Mouse (Mus musculus) cerebellum, postnatal 14 days (tissue): ENCODE measurements at regions not wholly inside any gene's neighbourhood (a gene's known extent, or its start where the extent isn't known, plus 50 kb on each side); places are given as distances from the start of the nearest gene placed in this dataset.

Experiments used
- DNase-seq, 2 experiments: peaks; one replicate each; pipeline ENCODE4 v3.0.0; 2021; ENCODE audit warnings: mixed read lengths in 2 of 2

DNA sequence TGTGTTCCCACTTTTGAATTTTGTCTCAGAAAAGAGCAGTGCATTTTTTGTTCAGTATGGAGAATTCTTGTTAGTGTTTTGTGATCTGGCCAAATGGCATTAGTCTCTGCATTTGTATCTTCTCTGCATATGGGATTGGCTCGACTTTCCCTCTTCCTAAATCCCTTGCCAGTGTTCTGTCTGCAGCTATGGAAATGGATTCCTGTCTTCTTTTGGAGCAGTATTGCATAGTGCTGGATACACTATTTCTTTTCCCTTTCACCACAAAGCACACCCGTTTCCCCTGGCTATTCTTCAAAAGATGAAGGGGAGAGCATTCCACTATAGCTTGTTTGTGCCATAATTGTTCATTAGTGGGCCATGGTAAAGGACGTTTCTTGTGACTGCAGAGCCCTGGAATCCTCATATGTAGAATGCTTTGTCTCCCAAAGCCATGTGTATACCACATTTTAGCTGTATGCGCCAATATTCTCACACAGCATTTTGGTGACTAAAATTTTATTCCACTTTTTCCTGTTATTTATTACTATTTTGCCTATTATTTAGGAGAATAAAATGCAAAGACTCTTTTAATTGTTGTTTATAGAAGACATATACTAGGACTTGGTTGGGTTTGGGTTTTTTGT lies 197.8 kb downstream of the Hs3st1 start:
- no peak for DNase-seq

DNA sequence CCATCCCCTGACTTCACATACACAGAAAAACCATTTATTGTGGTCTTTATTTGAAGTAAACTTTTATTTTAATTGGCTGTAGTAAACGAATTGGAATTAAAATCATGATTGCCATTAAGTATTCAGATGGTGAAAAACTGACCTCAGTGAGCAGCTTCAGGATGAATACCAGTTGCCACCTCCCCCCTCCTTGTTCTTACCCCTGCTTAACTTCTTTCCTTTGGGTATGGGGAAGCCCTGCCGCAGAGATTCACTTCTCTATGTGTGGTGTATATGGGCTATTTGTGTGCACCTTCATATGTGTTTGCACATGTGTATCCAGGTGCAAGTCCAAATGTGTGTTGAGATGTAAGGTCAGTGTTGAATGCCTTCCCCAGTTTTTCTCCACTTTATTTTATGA lies 218.2 kb downstream of the Hs3st1 start:
- DNase-seq = no peak

DNA sequence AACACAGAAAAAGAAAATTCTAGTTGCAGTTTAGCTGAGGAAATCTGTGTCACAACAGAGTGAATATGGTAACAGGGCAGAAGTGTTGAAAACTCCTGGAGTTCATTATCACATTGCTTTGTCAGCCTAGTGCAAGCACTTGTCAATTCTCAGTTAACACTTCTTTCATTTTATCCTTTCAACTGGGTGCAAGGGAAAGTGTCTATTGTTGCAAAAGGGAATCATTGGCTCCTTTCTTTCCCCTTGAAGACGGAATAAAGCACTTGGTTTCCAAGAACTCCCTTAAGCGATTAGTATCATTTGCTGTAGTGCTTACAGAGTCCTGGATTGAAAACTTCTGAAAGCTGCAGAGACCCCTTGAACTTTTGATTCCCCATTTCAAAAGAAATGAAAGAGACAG lies 218.9 kb downstream of the Hs3st1 start:
- no peak for DNase-seq

DNA sequence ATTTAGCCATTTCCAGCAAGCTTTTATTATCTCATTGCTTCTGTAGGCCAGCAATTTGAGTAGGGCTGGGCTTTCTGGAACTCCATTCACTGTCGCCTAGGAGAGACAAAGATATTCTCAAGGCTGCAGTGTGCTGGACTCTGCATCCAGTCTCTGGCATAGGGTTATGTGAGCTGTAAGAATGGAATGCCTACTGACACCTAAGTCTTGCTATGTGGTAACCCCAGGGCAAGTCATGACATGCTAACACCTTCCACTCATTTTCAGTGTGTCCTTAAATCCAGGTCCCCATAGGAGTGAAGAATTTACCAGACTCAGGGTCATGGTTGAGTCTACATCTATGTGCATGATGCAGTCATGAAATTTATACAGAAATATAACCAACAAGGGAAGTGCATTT lies 245.0 kb downstream of the Hs3st1 start:
- DNase-seq = no peak

DNA sequence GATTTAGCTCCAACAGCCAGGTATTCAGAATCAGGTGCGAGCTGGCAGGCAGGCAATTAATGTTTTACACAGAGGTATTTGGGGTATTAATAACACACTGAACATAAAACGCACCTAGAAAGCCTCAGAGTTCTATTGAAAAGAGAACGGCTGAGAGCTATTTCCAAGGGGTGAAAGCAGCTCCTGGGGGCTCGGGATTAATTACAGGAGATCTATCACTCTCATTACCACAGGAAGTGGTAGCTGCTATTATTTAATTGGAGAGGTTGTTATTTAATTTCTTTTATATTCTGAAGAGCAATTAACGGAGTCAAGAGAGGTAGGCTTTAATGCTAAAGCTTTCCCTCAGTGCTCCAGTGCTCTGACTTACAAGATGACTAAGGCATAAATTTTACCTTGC lies 272.5 kb downstream of the Hs3st1 start:
- DNase-seq = no peak

DNA sequence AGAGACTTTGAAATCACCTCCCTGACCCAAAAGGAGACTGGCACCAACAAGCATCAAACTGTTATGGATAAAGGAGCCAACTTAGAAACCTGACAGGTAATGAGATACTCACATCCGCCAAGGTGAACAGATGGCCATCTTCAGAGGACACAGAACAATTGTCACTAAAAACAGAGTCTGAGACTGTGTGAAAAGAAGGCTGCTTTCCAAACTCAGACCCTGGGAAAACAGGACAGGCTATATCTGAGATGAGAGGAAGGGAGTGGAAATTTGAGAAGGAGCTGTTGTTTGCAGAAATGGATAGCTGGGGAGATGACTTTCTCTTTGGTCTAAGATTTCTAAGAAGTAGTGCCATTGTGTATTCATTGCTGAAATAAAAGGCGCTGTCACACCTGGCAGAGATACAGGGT lies 297.2 kb downstream of the Hs3st1 start:
- DNase-seq = peak; percentile 66 to 86

DNA sequence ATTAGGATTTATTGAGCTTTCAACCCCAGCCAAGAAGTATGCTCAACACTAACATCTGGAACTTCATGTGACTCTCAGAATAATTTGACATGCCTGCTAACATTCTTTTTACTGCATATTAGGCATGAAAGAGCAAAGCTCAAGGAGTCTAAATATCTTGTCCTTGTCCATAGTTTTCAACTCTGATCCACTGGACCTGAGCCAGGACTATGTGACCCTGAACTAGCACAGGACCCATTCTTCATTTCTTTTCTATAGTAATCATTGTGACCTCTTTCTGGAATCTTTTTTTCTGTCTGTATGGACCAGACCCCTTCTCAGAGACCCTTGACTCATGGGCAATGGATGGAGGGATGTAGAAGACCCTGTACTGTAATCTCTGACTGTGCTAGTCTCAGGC lies 301.6 kb downstream of the Hs3st1 start:
- DNase-seq = no peak

DNA sequence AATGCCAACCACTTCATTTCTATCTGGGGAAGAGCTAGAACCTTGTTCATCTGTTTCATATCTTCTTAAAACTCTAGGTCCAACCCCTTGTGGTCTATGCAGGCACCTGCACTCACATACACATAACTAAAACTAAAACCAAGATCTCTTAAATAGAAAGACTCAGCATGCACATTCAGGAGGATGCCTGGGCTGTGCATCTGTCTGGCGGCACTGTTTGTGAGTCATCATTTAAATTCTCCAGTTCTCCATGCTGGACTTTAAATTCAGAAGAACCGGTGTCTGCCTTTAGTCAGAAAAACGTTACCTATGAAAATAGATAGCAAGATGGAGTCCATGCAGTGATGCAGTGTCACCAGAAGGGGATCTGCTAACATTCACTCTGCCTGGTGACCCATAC lies 314.5 kb downstream of the Hs3st1 start:
- DNase-seq = no peak

DNA sequence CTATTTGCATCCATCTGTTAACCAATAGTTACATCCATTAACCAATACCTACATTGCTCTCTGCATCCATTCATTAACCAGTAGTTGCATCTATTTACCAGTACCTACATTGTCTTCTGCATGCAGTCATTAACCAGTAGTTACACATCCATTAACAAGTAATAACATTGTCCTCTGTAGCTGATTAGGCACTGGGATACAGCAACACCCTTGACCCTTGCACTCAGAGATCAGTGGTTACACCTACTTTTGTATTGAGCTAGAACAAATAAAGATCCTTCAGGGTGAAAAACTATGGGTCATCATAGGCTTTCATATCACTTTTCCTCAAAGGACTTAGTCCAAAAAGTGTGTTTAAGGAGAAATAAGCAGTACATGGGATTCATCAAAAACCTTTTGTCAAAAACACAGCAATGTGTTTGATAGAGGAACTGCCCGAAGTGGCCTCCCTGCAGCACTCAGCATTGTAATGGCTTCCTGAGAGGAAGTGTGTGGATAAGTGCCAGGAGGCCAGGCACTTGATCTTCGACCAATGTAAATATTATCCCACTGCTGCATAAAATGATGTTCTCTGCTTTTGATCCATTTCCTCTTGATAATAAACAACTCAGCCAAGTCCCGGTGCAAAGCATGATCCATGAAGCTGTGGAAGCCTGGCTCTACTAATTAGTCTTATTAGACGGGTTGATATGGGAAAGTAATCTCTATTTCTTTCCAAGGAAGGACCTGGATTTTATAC lies 317.6 kb downstream of the Hs3st1 start:
- no peak for DNase-seq

DNA sequence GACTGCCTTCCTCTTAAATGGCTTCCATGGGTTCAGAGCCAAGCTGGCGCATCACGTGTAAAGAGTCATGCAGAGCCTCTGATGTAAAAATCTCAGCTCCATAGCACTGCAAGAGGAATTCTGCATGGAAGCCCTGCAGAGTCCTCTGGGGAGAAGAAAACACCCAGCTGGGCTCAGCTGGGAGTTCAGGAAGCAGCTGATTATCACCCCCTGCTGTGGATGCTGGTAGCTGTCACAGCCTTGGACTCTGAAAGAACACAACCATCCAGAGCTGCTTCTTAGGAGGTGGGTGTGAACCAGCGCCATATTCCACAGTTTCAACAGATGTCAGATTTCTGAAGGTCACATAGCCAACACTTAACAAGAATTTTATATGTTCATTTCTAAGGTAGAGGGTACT lies 329.2 kb downstream of the Hs3st1 start:
- DNase-seq = no peak

DNA sequence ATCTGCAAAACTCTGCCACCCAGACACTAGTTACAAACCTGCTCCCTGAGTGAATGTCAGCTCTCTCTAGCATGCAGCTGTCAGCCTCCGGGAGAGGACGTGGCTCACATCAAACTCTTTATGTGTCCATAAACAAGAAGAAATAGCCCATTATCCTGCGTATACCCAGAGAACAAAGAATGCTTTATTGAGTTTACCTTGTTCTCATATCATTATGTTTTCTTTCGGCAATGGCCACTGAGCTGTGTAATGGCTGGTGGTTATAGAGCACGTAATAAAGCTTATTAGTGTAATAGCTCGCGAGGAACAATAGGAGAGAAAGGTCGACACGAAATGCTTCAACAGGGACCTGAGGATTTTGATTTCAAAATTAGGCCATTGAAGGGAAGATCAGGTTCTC lies 331.6 kb downstream of the Hs3st1 start:
- no peak for DNase-seq

DNA sequence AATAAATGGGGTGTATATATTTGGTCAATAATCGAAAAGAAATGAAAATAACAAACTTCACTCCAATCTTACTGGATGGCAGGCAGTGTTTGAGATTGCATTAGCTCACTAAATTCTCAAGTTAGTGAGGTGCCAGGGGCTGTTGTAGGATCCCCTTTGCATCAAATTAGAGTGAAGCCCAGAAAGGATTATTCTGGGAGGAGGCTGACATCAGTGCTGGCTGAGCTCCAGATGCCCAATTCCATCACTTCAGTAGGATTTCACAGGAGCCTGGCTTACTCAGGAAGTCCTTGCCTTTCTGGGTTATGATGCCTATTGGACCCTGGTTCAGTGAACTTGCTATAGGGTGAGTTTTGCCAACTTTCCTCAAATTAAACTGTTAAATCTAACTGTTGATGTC lies 336.5 kb downstream of the Hs3st1 start:
- DNase-seq = peak; percentile 81 to 82

DNA sequence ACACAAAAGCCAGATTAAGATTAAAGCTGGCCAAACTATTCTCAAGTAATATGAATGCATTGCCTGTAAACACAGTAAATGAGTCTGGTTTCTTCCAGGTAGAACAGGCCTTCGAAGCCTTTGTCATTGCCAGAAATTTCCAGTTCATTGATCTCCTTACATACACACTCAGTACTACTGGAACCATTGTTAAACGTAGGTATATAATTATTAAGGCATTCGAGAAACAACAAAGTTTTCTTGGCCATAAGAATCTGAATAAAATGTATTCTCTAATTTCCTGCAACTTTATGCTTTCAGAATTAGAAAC lies 337.5 kb downstream of the Hs3st1 start:
- no peak for DNase-seq

DNA sequence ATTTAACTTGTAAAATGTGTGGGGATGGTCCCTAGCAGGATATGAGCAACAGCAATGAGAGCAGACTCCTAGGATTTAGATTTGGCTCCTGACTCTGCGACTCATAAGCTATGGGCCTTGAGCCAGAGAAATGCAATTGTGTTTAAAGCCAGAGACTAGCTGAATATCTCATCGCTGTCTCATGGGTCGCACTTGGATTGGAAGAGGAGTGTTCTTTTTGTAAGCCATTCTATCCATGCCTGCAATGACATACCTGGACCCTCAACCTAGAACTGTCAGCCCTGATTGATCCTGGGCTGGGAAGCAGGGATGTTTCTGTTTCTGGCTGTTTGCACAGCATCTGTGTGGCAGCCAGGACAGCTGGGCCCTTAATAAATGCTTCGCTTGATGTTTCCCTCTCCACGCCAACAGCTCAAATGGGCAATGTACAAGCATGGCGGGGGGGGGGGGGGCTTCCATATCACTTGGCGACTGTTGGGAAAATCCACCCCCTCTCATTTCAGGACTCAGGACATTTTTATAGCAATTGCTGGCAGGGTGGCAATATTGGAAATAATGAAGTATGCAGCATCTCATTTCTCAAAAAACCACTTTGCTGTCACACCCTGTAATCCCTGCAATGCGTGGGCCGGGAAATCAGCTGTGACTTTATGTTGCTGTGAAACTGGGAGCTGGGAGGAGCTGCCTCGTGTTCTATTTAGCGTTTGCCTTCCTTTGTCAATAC lies 338.0 kb downstream of the Hs3st1 start:
- DNase-seq = peak; percentile 7 to 39

DNA sequence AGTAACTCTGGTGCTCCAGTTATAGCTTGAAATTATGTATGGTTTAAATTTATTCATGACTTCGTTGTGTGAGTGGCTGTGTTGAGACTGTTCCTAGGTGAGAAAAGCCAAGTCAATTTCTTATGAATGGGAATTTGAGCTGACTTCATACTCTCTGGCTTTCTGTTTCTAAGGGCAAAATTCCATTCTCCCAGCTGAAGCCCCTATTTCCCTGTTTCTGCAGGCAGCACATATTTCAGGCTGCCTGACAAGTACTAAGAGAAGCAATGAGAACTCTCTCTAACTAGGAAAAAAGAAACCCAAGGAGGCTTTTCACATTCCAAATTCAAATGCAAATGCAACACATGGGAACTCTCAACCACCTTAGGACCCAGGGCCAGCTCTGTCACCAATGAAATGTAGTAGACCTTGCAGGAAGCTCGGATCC lies 338.7 kb downstream of the Hs3st1 start:
- no peak for DNase-seq

DNA sequence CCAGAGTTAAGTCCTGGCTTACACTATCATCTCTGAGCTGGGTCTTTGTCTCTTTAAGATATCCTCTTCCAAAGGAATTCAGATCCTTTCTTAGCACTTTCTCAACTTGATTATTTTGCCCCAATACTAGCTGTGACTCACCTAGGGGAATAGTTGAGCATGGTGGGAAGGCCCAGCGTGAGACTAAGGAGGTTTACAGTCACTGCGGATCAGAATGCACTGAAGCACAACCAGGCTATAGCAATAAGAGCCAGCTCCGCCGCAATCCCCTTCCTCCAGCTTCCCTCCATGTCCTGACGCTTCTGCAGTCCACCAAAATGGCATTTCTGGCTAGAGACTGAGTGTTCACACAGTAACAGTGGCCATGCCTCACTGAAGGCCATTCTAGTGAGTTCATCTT lies 342.5 kb downstream of the Hs3st1 start:
- no peak for DNase-seq

DNA sequence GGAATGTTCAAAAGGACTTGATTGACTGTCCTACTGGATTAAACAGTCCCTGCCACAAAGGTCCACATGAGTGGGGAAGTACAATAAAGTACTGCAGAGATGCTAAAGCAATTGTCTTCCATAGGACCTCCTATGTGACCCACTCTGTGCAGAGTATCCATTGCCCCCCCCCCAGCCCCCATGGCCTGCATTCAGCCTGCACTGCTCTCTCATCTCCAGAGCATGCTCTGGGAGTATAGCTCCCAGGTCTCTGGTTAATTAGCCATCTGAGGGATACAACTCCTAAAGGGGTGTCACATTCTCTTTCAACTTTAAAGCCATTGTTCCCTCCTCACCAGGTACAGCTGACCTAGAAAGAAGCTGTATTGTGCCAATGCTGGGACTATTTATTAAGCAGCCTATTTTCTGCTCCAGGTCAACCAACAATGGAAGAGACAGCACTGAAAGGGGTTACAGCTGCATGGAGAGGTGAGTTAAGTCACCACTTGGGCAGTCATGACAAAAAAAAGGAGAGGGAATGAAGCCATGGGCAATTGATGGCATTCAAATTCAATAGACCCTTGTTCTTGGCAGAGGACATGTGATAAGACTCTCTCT lies 364.8 kb downstream of the Hs3st1 start:
- no peak for DNase-seq

DNA sequence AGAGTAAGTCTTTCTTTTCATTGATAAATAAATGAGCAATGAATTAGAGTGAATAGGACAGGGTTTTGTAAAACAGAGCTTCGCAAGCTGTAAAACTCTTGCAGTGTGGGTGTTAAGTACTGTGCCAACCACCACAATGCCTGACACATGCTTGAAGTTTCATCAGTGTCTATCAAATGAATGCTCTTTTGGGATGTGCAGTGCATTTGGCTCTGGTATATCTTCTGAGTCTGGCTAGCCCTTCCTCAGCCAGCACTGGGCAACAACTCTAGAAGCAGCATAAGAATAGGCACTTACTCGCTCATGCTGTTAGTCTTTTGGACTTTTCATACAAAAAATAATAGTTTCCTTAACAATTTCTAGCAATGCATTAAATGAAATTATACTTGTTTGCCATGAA lies 370.9 kb downstream of the Hs3st1 start:
- DNase-seq = no peak

DNA sequence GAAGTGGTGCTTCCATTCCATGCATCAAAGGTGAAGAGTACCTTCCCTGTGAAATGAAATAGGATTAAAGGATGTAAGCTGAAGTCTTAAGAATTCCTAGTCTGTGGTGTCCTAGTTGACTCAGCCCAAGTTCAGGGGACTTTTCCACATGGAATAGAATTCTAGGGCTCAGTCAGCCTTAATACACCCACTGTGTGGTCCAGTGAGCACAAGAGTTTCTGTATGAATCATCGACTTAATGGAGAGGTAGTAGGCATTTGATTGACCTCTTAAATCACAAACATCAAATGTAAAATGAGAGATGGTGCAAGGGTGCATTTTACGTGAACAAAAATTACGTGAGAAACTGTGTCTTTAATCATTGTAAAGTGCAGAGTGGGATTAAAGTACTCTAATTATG lies 381.1 kb downstream of the Hs3st1 start:
- no peak for DNase-seq

DNA sequence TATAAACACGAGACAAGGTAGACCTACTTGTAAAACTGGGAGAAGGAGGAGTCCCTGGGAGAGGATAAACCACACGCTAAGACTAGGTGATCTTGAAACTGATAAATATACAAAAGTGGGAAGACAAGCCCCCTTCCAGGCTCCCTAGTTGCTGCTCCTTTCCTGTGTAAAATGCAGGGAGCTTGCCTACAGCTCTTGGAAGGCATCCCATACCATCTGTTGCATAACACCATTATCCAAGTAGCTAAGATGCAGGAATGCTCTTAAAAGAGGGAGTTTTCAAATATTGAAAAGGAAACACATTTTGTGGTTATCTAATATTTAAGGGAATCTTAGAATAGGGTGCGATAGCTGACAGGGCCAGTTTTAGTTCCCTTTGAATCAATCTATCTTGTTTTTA lies 406.6 kb downstream of the Hs3st1 start:
- DNase-seq = peak; percentile 51 to 53

DNA sequence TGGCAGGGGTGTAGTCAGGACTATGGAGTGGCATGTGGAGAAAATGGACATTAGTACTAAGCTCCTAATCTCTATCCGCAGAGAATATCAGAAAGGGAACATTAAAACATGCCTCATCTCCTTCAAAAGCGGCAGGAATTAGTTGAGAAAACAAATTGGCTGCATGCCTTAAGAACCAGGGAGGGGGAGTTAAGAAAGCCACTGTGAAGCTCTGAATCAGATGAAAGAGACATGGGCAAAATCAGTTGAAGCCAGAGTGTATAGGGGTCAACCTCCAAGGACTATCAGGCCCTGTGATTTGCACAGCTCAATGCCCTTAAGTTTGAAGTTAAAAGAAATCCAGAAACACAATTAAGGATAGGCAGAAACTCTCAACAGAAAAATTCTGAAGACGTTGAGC lies 408.3 kb downstream of the Hs3st1 start:
- DNase-seq = no peak

DNA sequence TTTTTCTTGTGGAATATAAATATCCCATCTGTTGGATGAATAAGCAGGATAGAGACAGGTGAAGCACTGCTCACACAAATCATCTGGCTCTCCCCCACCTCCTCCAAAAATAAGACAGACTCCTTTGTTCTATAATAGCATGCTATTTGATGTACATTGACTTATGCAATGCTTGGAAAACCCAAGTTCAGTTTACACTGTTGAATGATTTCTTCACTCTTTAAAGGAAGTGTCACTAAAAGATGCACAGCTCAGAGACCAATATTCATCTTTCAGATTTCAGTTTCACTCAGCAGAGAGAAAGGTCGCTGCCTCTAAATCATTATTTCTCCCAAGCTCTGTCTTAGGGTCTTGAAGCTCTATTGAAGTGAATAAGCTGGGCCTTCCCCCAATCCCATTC lies 417.4 kb downstream of the Hs3st1 start:
- DNase-seq = no peak

DNA sequence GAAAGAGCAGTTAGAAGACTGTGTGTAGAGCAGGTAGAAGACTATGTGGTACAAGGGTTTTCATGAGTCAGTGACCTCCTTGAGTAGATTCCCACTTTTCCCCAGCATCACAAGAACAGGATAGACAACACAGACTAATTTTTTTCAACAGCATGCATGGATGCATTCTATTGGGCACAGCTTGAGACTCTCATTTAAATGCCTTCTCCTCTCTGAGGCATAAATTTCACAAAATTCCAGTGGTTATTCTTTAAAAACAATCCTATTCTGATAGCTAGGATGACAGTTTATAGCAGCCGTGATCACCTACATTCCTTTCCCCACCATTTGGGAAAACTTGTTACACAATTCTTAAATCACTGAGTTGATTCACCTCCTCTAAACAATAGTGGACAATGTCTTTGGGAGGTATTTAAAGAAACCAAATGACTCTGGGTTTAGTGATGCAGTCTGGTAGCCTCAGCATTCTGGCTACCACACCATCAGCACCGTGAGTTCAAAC lies 418.7 kb downstream of the Hs3st1 start:
- no peak for DNase-seq

DNA sequence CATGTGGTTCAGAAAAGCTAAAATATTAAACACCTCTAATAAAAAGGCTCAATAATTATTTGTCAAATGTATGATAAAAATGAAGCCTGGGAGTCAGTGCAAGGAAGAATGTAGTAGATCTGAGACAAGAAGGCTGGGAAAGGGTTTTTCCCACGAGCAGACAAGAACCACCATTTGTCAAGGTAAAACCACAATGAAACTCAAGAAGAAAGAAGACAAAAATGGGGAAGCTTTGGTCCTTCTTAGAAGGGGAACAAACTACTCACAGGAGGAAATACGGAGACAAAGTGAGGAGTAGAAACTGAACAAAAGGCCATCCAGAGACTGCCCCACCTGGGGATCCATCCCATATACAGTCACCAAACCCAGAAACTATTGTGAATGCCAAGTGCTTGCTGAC lies 420.0 kb downstream of the Hs3st1 start:
- DNase-seq = no peak
